Mouse (Mus musculus) heart, postnatal 25 days (tissue): ENCODE results near the gene Rho. TPM values are rescaled to one million over a fixed set of nuclear protein-coding genes. Genes with fewer than 3 reads are reported as not detected.

ENCODE experiments used
- DNase-seq: peaks from one replicate; pipeline ENCODE4 v3.0.0; 2022; ENCODE audit warnings: low spot score
- intact Hi-C: fragments of 180-260 bp; cut with DNase I; formaldehyde crosslinking; loops from one replicate; pipeline ENCODE4 v1.15.1; 2025
- total RNA-seq, 2 experiments: library from RNA; stranded (reverse); gene quantifications; 2 replicates each; pipeline ENCODE4 v1.2.3; 2021

The Rho gene
- total RNA-seq, 2 experiments from 2014 or later = 0.18 to 0.34 TPM

DNA sequence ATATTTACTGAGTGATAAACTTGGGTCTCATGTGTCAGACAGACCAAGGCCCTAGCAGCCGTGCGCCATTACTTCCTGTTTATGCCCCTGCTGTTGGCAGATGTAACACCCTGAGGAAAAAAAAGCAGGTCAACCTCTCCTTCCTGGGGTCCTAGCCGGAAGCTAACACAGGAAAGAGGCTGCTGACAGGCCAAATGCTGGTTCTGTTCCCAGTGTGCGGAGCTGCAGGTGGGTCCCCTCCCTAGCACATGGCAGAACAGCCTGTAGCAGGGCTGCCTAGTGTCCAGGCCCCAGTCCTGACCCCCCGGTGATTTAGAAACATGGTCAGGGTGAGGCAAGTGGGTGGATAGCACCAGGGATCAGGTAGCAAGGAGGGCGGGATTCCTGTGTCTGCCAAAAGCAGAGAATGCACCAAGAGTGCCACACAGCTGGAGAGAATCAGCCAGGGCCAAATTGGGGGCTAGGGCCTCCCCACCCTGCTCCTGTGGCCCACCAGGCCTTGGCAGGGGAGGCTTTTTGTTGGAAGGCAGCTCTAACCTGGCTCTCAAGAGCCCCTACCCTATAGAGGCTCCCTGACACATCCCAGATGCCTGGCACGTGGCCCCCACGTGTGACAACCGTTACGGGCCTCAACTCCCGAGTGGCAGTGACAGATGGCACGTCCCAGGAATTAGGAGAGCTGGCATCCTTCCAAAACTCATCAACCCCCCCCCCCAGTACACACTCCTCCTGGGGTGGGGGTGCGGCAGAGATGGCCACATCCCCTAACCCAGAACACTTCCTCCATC is 39.9 kb downstream of the Rho start:
- intact Hi-C loops = no loop called here
- DNase-seq = no peak

DNA sequence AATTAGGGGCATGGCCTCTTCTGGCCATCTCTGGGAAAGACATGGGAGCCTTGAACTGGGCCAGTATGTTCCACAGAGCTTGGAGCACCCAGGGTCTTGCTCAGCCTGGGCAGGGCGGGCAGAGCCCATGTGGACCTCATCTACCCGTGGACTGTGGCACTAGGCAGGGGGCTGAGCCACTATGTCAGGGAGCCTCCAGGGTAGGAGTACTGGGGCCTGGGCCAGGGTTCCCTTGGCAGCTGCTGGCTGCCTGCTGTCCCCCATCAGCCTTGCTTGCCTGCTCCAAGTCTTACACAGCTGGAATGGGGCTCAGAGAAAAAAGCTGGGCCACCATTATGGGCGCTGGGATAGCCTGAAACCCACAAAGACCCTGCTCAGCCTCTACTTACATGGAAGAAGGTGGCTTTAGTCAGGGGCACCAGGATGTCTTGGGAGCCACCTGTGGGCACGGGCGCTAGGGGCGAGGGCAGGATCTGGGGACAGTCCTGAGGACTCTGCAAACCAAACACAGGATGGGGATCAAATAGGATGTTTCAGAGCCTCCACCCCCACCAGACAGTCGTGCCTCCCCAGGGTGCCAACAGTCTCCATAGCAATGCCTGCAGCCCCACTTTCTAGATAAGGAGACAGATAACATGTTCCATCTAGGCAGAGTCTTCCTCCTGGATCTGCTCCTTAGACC is 40.7 kb downstream of the Rho start:
- no peak for DNase-seq
- intact Hi-C loops = no loop called here

DNA sequence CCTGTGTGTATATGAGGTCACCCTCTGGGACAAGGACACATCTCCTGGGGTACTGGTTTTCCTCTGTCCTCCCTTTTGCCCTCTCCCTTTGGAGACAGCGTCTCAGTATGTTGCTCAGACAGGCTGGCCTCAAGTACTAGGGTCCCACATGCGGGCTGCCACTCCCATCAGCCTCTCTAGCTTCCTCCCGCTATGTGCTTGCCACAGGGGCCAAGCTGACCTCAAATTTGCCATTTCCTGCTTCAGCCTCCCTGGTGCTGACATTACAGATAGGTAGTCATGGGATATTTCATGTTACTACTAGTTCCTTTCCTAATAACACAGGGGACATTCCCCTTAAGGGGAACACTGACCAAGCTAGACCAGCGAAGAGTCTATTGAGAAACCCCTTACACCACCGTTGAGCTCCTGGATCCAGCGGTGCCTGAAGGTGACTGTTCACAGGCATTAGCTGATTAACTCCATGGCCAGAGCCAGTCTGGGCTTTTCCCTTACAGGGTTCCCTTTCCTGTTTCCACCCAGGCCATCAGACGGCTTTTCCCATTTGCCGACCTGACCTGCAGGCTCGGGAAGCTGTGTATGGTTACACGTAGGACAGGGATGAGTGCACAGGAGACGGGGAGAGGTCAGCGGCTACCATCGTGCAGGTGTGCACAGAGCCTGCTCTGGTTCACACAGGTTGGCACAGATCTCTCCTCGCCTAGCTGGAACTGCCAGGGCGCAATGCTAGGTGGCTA is 41.8 kb downstream of the Rho start:
- DNase-seq = no peak
- intact Hi-C loops = no loop called here

DNA sequence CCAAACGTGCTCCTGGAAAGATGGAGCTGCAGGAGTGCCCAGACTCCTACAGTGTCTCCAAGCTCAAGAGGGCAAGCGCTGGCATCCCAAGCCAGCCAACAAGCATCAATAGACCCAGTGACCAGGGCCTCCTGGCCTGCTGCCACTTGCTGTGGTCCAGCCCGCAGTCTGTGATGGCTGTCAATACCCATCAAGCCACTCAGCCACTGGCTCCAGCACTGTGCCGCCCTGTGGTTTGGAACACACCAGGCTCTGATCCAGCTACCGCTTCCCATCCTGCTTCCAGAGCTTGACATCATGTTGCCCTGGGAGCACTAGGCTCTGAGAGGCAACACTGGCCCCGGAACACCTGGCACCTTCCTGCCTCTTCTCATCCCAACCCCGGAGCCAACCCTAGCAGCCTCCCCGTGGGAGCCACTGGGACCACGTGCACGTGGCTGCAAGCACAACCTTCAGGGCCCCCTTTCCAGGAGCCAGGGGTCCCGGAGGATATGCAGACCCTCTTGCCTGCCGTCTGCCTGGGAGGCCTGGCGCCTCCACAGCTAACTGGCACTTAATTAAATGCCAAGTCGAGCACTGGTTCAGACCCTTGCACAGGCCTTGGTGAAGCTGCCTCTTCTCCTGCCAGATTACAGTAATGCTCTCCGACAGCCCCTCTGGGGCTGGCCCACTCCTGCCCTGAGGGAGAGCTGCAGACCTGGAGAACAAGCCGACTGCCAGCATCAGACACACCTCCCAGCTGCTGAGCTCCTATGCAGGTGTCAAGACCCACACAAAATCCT is 42.5 kb downstream of the Rho start:
- no peak for DNase-seq
- intact Hi-C loops = no loop called here

DNA sequence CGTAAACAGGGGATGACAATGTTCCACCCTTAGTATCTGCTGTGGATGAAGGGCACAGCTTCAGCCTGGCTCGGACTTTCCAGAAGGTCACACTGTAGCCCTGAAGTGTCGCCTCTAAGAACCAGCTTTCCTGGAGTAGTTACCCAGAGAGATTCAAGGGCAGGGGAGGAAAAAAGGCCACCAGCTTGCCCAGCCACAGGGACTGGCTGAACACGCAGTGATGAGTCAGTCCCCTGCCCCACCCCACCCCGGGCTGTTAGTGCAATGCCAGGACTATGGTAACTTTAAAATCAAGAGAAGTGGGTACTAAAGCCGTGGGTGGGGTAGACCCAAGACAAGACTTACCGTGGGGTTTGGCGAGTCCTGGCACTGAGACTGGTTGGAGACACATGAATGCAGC is 44.1 kb downstream of the Rho start:
- DNase-seq = no peak
- intact Hi-C loops = no loop called here

DNA sequence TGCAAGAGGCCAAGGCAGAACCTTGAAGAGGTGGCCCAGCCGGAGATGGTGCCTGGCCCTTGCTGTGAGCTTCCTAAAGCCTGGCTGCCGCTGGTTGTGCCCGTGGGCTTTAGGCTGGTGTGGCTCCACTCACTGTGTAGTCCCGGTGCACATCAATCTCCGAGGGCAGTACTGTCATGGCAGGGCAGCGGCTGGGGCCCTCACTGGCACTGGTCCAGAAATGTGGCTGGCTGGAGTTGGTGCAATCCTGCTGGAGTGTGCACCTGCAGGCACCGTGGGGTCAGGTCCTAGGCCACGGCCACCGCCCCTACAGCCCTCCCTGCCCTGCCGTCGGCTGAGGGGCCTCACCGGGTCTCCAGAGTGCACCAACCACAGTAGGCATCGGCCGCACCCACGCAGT is 46.3 kb downstream of the Rho start:
- intact Hi-C loops = no loop called here
- DNase-seq = no peak

DNA sequence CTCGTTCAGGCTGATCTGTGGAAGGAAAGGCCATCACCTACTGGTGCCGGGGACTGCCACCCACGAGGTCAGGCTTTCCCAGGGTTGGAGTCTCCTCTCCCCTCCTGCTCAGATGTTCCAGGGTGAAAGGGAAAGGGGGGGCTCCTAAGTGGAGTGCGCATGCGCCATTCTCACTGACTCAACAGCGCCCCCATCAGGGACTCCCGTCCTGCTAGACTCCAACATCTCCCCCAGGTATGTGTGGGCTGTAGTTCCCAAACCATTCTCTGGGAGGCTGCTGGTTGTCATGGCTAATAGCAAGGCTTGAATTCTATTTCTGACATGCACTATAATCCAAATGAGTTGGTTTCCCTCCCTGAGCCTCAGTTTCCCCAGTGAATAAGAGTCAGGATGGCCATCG is 47.0 kb downstream of the Rho start:
- DNase-seq = no peak
- intact Hi-C loops = no loop called here

DNA sequence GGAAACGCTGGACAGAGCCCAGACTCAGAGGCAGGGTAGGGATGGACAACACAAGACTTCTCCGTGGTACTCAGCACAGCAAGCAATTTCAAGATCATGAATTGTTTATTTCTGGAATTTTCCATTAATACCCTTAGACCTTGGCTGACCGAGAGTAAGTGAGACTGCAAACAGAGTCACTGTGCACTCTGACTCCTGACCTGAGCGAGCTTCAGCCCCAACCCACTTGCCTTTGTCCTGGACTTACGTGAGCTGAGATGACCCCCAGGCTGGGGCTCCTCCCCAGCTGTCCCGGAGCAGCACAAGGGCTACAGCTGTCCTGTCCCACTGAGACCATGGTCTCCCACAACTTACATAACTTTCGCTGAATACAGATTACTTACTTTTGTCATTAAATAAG is 51.3 kb downstream of the Rho start:
- intact Hi-C loops = no loop called here
- DNase-seq = no peak

DNA sequence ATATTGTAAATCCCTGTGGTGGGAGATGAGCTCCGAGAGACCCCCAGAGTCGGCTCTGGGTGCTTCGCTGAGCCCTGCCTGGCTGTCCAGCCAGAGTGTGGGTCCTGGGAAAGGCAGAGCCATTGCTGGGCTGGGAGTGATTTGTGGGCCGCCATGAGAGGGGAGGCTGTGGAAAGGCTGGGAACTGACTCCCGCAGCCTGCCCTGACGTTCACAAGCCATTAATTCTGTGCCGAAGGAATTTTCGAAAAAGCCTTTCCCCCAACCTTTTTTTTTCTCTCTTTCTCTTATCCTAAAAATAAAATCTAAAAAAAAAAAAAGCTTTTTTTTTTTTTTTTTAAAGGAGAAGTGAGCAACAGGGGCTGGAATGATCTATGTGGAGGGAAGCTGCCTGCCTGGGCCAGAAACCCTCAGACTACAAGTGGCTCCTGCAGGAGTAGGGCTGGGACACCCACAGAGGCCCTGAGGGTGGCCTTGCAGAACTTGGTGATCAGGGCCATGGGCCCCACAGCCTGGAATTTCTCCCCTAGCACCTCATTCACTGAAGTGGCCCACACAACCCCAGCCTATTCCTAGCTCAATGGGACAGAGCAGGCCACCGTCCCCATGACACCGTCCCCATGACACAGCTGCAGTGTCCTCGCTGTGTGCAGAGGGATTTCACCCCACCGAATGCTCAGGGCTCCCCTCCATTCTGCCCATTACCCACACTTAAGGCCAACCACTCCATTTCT is 51.9 kb downstream of the Rho start:
- intact Hi-C loops = no loop called here
- no peak for DNase-seq

DNA sequence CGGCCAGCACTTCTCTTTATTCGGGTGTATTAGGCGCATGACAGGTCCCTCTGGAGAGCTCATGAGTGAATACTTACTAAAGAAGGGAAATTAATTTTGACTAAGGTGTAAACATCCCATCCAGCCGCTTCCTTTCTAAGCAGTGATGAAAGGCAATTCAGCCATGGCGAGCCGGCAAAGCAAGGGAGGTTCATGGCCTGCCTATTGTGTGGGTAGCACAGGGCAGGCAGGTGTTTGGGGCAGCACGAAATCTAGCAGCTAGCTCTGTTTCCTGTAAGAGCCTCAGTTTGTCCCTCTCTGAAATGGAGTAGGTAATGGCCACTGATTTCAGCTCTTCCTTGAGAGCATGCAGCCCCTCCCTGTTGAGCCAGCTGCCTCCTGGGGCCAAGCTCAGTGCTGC is 53.0 kb downstream of the Rho start:
- no peak for DNase-seq
- intact Hi-C loops = no loop called here

DNA sequence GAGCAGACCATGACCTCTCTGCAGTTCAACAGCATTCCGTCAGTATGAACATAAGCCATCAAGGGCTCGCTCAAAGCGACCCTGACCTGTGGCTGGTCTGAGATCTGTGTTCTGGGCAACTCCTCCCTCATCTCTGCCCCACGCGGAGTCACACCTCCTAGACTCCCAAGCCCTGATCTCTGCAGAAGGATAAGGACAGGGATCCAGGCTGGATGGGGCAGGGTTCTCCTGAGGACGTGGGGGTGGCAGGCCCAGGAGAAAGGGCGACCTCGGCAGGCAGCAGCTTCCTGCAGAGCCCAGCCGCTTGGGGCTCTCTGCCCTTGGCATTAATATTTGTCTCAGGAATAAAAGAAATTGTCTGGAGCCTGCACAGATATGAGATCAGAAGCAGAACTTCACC is 54.1 kb downstream of the Rho start:
- DNase-seq = no peak
- intact Hi-C loops = no loop called here

DNA sequence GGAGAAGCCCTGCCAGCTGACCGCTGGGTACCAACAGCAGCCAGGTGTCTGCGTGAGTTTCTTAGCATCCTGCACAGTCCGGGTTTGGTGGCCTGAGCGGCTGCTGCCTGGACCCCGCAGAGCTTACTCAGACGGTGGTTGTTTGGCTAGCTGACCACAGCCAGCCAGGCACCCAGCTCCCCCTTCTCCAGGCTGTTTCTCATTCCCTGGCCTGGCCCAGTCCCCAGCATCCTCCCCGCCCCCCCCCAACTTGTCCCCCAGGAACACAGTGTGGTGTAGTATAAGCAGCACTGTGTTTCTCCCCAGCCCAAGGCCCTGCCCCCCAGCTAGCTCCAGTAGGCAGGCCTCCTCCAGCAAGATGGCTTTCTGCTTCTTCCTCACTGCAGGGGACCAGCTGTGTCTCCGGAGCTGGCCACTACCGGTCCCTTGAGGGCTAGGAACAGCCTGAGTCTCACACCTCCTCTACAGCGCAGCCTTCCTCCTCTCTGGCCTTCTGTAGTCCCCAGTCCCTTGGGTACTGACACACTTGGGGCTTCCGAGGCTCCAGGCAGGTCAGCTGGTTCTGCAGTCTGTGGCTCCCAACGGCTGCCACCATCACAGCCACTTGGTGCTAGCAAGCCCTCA is 55.0 kb downstream of the Rho start:
- intact Hi-C loops = no loop called here
- no peak for DNase-seq

DNA sequence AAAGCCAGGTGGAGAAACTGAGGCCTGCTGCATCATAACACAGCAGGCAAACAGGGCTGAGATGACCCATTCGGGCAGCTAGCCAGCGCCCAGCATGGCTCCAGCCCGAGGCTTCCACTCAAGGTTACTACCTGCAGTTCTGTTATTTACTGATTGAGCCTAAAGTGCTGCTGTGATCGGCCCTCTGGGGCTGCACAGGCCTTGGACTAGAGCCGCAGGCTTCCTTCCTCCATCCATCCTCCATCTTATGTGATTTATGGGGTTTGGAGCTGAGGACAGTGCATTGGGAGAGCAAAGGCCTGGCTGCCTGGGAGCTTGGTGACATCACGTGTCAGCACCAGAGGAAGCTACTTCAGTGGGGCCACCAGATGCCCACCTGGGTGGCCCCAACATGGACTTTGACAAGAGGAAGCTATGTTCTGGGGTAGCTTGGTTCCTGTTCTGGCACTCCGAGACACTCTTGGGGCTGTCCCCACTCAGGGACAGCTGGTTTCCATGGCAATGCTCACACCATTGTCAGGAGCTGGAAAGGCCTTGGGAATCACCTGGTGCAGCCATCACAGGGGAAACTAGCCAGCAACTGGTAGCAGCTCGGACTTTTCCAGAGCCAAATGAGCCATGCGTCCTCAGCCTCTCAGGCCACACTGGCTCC is 55.7 kb downstream of the Rho start:
- intact Hi-C loops = no loop called here
- no peak for DNase-seq

DNA sequence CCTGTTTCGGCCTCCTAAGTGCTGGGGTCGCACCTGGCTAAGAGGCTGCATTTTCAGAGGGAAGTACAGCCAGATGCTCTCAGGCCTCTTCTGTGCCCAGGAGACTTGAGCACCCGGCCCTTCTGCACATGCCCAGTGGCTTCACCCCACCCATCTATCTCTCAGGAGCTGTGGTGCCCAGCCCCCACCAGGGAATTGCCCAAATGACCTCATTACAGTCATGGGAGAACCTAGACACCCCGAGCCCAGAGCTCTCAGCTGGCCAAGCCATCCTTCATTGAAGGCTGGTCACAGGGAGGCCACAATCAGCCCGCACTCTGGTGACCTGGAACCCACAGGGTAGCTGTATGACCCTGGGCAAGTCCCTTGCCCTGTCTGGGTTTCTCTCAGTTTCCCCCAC is 57.5 kb downstream of the Rho start:
- DNase-seq = no peak
- intact Hi-C loops = no loop called here

DNA sequence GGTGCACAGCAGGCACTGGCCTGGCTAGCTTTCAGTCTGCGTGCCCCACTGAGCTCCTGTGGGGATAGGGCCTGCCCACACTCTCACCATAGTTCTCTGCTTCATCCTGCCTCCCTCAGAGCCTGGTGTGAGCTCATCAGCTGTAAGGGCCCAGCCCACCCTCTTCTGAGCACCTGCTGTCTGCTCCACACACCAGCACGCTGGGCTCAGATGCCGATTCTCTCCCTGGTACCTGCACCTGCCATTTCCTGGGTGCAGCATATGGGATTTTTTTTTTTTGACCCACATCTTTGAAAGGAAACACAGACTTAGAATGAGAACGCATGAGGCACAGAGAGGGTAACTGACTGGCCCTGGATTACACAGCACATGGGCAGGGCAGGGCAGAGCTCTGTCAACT is 58.1 kb downstream of the Rho start:
- intact Hi-C loops = loop anchor here (5.0 kb wide), 3 partner anchors 32 to 142 kb away; no protein-coding TSS in a partner anchor

More for the DNA sequence above, 58.1 kb downstream of the Rho start:
- DNase-seq = no peak
